Mouse (Mus musculus) MEL (cell line): Measurements from ENCODE around the gene Gpbp1l1. TPM values are rescaled to one million over a fixed set of nuclear protein-coding genes. Genes with fewer than 3 reads are reported as not detected.

Experiments used
- DNase-seq: peaks from one replicate; pipeline ENCODE4 v3.0.0; 2011; ENCODE audit warnings: low read depth, low spot score
- H3K27ac ChIP-seq: 2 replicates; pipeline ENCODE4 v1.5.1; 2012; ENCODE audit warnings: low read depth, mild to moderate bottlenecking, control low read depth, low read length, moderate library complexity; ENCODE audit not compliant: control insufficient read depth
- H3K27me3 ChIP-seq, 2 experiments: fragments of 150-350 bp in 1 of 2; sonication (generic) in 1 of 2; 2 replicates each; pipeline ENCODE4 v1.6.1; 2012; ENCODE audit warnings: low read length in 2 of 2, mild to moderate bottlenecking in 2 of 2, improper control_type of control experiment in 1 of 2, moderate library complexity in 1 of 2; ENCODE audit not compliant: insufficient read depth in 2 of 2, control insufficient read depth in 1 of 2
- H3K36me3 ChIP-seq, 2 experiments: 2 replicates each; pipeline ENCODE4 v1.6.1; 2012 to 2014; ENCODE audit warnings: low read length in 2 of 2, improper control_type of control experiment in 1 of 2, inconsistent platforms in 1 of 2, mild to moderate bottlenecking in 1 of 2; ENCODE audit not compliant: insufficient read depth in 2 of 2, control insufficient read depth in 1 of 2
- H3K4me1 ChIP-seq, 2 experiments: fragments of 150-350 bp in 1 of 2; sonication (generic) in 1 of 2; 2 replicates each; pipeline ENCODE4 v1.6.1; 2012; ENCODE audit warnings: low read length in 2 of 2, improper control_type of control experiment in 1 of 2, mild to moderate bottlenecking in 1 of 2; ENCODE audit not compliant: insufficient read depth in 2 of 2, control insufficient read depth in 1 of 2
- H3K4me3 ChIP-seq, 2 experiments: fragments of 150-350 bp in 1 of 2; sonication (generic) in 1 of 2; 2 replicates each; pipeline ENCODE4 v1.5.1; 2012; ENCODE audit warnings: low read depth in 2 of 2, low read length in 2 of 2, mild to moderate bottlenecking in 2 of 2, moderate library complexity in 2 of 2, control low read depth in 1 of 2, improper control_type of control experiment in 1 of 2; ENCODE audit not compliant: control insufficient read depth in 1 of 2, insufficient read depth in 1 of 2
- H3K79me2 ChIP-seq: 2 replicates; pipeline ENCODE4 v1.6.1; 2012; ENCODE audit warnings: mild to moderate bottlenecking, low read length, moderate library complexity; ENCODE audit not compliant: control insufficient read depth, poor library complexity, insufficient read depth
- H3K9ac ChIP-seq: 2 replicates; pipeline ENCODE4 v1.6.1; 2012; ENCODE audit warnings: low read depth, mild to moderate bottlenecking, control low read depth, low read length, moderate library complexity; ENCODE audit not compliant: control insufficient read depth, poor library complexity, severe bottlenecking
- H3K9me3 ChIP-seq: fragments of 150-350 bp; sonication (generic); replicated peaks from 2 replicates; pipeline ENCODE4 v1.6.1; 2012; ENCODE audit warnings: mild to moderate bottlenecking, low read length, improper control_type of control experiment, moderate library complexity; ENCODE audit not compliant: insufficient read depth
- EP300 ChIP-seq, 2 experiments: IDR thresholded peaks; 2 replicates each; pipeline ENCODE4 v1.6.1; 2011; ENCODE audit warnings: improper control_type of control experiment in 2 of 2, low read length in 2 of 2, low read depth in 1 of 2, mild to moderate bottlenecking in 1 of 2
- ETS1 ChIP-seq: IDR thresholded peaks from 2 replicates; pipeline ENCODE4 v1.6.1; 2012; ENCODE audit warnings: low read depth, mild to moderate bottlenecking, inconsistent platforms, low read length, improper control_type of control experiment, moderate library complexity
- GATA1 ChIP-seq: IDR thresholded peaks from 2 replicates; pipeline ENCODE4 v1.6.1; 2011; ENCODE audit warnings: low read depth, low read length, improper control_type of control experiment
- HCFC1 ChIP-seq: IDR thresholded peaks from 2 replicates; pipeline ENCODE4 v1.6.1; 2012; ENCODE audit warnings: low read depth, mild to moderate bottlenecking, inconsistent platforms, low read length, improper control_type of control experiment, moderate library complexity
- KAT2A ChIP-seq: conservative IDR thresholded peaks from 2 replicates; pipeline ENCODE4 v1.6.1; 2012; ENCODE audit warnings: low read depth, low read length, improper control_type of control experiment, inconsistent platforms
- MAFK ChIP-seq: IDR thresholded peaks from 2 replicates; pipeline ENCODE4 v1.6.1; 2011; ENCODE audit warnings: low read depth, mild to moderate bottlenecking, low read length, improper control_type of control experiment, borderline replicate concordance
- MAX ChIP-seq: IDR thresholded peaks from 2 replicates; pipeline ENCODE4 v1.6.1; 2011; ENCODE audit warnings: low read length, improper control_type of control experiment
- MAZ ChIP-seq: IDR thresholded peaks from 2 replicates; pipeline ENCODE4 v1.6.1; 2012; ENCODE audit warnings: low read depth, mild to moderate bottlenecking, inconsistent platforms, low read length, improper control_type of control experiment
- MYB ChIP-seq: IDR thresholded peaks from 2 replicates; pipeline ENCODE4 v1.6.1; 2011; ENCODE audit warnings: mild to moderate bottlenecking, low read depth, low read length, improper control_type of control experiment
- NELFE ChIP-seq: IDR thresholded peaks from 2 replicates; pipeline ENCODE4 v1.6.1; 2011; ENCODE audit warnings: low read depth, low read length, improper control_type of control experiment
- NRF1 ChIP-seq: IDR thresholded peaks from 2 replicates; pipeline ENCODE4 v1.6.1; 2014; ENCODE audit warnings: low read depth, mild to moderate bottlenecking, inconsistent platforms, low read length, improper control_type of control experiment, moderate library complexity; ENCODE audit not compliant: poor library complexity, insufficient read depth, severe bottlenecking
- POLR2A ChIP-seq, 2 experiments: IDR thresholded peaks; 2 replicates each; pipeline ENCODE4 v1.6.1; 2011 to 2012; ENCODE audit warnings: low read length in 2 of 2, mild to moderate bottlenecking in 2 of 2, control low read depth in 1 of 2, improper control_type of control experiment in 1 of 2, low read depth in 1 of 2, moderate library complexity in 1 of 2; ENCODE audit not compliant: control insufficient read depth in 1 of 2, insufficient read depth in 1 of 2, poor library complexity in 1 of 2
- POLR2AphosphoS2 ChIP-seq: IDR thresholded peaks from 2 replicates; pipeline ENCODE4 v1.6.1; 2011; ENCODE audit warnings: low read length, improper control_type of control experiment
- POLR2AphosphoS5 ChIP-seq: IDR thresholded peaks from 2 replicates; pipeline ENCODE4 v1.6.1; 2012; ENCODE audit warnings: low read depth, borderline replicate concordance, mild to moderate bottlenecking, inconsistent platforms, low read length, moderate library complexity, mixed read lengths
- SIN3A ChIP-seq: IDR thresholded peaks from 2 replicates; pipeline ENCODE4 v1.6.1; 2012; ENCODE audit warnings: low read length, improper control_type of control experiment, inconsistent platforms
- SMC3 ChIP-seq: IDR thresholded peaks from 2 replicates; pipeline ENCODE4 v1.6.1; 2011; ENCODE audit warnings: low read depth, low read length, improper control_type of control experiment
- TBP ChIP-seq: IDR thresholded peaks from 2 replicates; pipeline ENCODE4 v1.8.0; 2011; ENCODE audit warnings: low read depth, low read length, improper control_type of control experiment
- TCF12 ChIP-seq: IDR thresholded peaks from 2 replicates; pipeline ENCODE4 v1.6.1; 2014; ENCODE audit warnings: low read depth, mild to moderate bottlenecking, inconsistent platforms, low read length, improper control_type of control experiment, moderate library complexity
- UBTF ChIP-seq: IDR thresholded peaks from 2 replicates; pipeline ENCODE4 v1.6.1; 2012; ENCODE audit warnings: low read depth, mild to moderate bottlenecking, inconsistent platforms, low read length, improper control_type of control experiment, moderate library complexity, borderline replicate concordance; ENCODE audit not compliant: insufficient read depth
- USF2 ChIP-seq, 2 experiments: IDR thresholded peaks; 2 replicates each; pipeline ENCODE4 v1.6.1; 2011 to 2012; ENCODE audit warnings: improper control_type of control experiment in 2 of 2, low read length in 2 of 2, borderline replicate concordance in 1 of 2, inconsistent platforms in 1 of 2, low read depth in 1 of 2, mild to moderate bottlenecking in 1 of 2; ENCODE audit not compliant: insufficient read depth in 1 of 2
- ZMIZ1 ChIP-seq: IDR thresholded peaks from 2 replicates; pipeline ENCODE4 v1.6.1; 2012; ENCODE audit warnings: low read depth, mild to moderate bottlenecking, inconsistent platforms, low read length, improper control_type of control experiment, moderate library complexity
- ZNF384 ChIP-seq: IDR thresholded peaks from 2 replicates; pipeline ENCODE4 v1.6.1; 2012; ENCODE audit warnings: low read depth, mild to moderate bottlenecking, inconsistent platforms, low read length, improper control_type of control experiment
- polyA plus RNA-seq, 2 experiments: library from polyadenylated mRNA; stranded (reverse) in 1 of 2; unstranded in 1 of 2; fragments of >175 nt in 1 of 2; fragments of >200 nt in 1 of 2; gene quantifications; 2 replicates each; pipeline versions ENCODE4 v1.2.1 to v1.2.4; 2012; ENCODE audit warnings: low replicate concordance in 2 of 2, low read depth in 1 of 2; ENCODE audit not compliant: insufficient read length in 2 of 2, insufficient read depth in 1 of 2, missing spikeins in 1 of 2
- total RNA-seq: library from RNA; depleted of rRNA; stranded (reverse); fragments of 300-350 nt; gene quantifications from 2 replicates; pipeline ENCODE4 v1.2.3, GENCODE M21; 2012

Gpbp1l1 gene
- total and polyA plus RNA-seq, 3 experiments, result 29.1 to 46.3 TPM; not detected in 1

DNA sequence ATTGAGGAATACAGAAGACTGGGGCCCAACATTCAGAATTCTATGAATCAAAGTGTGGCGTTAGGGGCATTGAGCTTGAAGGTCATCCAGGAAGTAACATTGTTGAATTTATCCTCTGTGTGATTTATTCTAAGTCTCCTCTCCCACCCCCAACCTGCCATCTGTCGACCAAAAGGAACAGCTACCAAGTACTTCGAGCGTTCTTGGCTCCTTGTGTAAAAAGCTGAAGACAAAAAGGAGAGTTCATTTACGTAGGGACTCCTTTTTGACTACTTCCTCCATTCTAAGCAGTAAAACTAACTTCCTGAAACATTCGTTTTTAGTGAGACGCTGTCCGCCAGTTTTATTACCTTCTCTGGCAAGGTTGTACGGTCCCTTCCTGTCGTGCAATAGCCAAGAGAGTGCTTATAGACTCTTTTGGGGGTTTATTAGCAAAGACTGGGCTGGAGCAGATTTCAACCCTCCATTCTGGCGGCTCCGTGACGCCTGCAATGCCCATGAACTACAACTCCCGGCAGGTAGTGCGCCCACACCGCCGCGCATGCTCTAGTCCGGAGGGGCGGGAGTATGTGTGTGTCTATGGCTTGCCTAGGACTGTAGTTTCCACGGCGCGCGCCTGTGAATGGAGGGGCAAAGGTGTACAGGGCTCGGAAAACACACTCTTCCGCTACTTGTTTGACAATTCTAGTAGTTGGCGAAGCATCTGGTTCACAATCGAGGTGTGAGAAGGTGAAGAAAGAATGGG is 725 bp upstream of the Gpbp1l1 start:
- DNase-seq, result peak; percentile 97
- Histone ChIP-seq H3K9me3 (no peaks in the 10 kb centered on the region), H3K27me3 (no peaks in the 10 kb centered on the region), H3K36me3 (peaks cover 0 to 23% of the 10 kb centered on the region in 2 experiments; a peak in 2 of 4 replicates), H3K4me3 (peak overlapping the region; percentile 73 to 75), H3K9ac (peak overlapping the region; percentile 98), H3K27ac (peak overlapping the region; percentile 99), H3K79me2 (peaks cover 43% of the 10 kb centered on the region), H3K4me1 (0 out of 4 replicates have a peak, but pooled peaks cover 0 to 2% of the 10 kb centered on the region in 2 experiments)
- TF ChIP-seq ETS1, result peak; percentile 9; the same call in 1 of the 2 replicates
- peak; percentile 60; the same call in 1 of the 2 replicates for TF ChIP-seq SIN3A
- peak; percentile 65 for TF ChIP-seq ZMIZ1
- peak; percentile 83 for TF ChIP-seq NELFE
- TF ChIP-seq TBP, result peak; percentile 79
- TF ChIP-seq EP300 (IDR thresholded peaks at IDR 0.05; ENCODE audit: low read depth in 1 of 2, low read length in 2 of 2), result no peak
- TF ChIP-seq UBTF, result no peak
- TF ChIP-seq TCF12, result peak; percentile 54
- no peak for TF ChIP-seq MAFK
- no peak for TF ChIP-seq USF2 (IDR thresholded peaks at IDR 0.05; ENCODE audit: borderline replicate concordance in 1 of 2, insufficient read depth in 1 of 2, low read depth in 1 of 2, low read length in 2 of 2)
- peak; percentile 78; the same call in 1 of the 2 replicates for TF ChIP-seq POLR2AphosphoS2
- 0 out of 2 replicates have a peak, but pooled peaks have one; percentile 13 for TF ChIP-seq POLR2AphosphoS5
- TF ChIP-seq KAT2A, result peak; percentile 86
- peak in 1 of 2 experiments; percentile 94; a peak in 2 of 4 replicates for TF ChIP-seq POLR2A (IDR thresholded peaks at IDR 0.05; ENCODE audit: control insufficient read depth in 1 of 2, insufficient read depth in 1 of 2, low read depth in 1 of 2, low read length in 2 of 2, poor library complexity in 1 of 2)
- TF ChIP-seq MAX, result peak; percentile 9; the same call in 1 of the 2 replicates
- TF ChIP-seq ZNF384, result no peak
- no peak for TF ChIP-seq GATA1
- TF ChIP-seq SMC3, result no peak
- peak; percentile 95 for TF ChIP-seq NRF1
- TF ChIP-seq HCFC1, result peak; percentile 95
- TF ChIP-seq MAZ, result no peak
- no peak for TF ChIP-seq MYB
